Mouse (Mus musculus) hindlimb bud, embryonic 11.5 days (tissue): ENCODE data around the gene Lix1l.

Experiments
- DNase-seq: peaks from one replicate; pipeline ENCODE4 v3.0.0-alpha.2; 2012; ENCODE audit warnings: low read depth, low spot score; ENCODE audit errors: extremely low spot score

Lix1l gene

GRCm38 (mm10) chr3:96565105-96565504 is 35.8 kb upstream of the Lix1l start:
- DNase-seq, result no peak

GRCm38 (mm10) chr3:96566661-96567450 is 34.1 kb upstream of the Lix1l start:
- no peak for DNase-seq

GRCm38 (mm10) chr3:96568605-96569004 is 32.3 kb upstream of the Lix1l start:
- DNase-seq, result no peak

GRCm38 (mm10) chr3:96569506-96569905 is 31.4 kb upstream of the Lix1l start:
- DNase-seq, result no peak

GRCm38 (mm10) chr3:96569966-96570605 is 30.9 kb upstream of the Lix1l start:
- DNase-seq, result no peak

GRCm38 (mm10) chr3:96570643-96571042 is 30.3 kb upstream of the Lix1l start:
- DNase-seq, result no peak

GRCm38 (mm10) chr3:96571336-96571735 is 29.6 kb upstream of the Lix1l start:
- DNase-seq, result no peak

GRCm38 (mm10) chr3:96571896-96572698 is 28.9 kb upstream of the Lix1l start:
- no peak for DNase-seq

- DNase-seq, result no peak
These were observed 27.1 kb upstream of the Lix1l start for GRCm38 (mm10) chr3:96573611-96574511.

GRCm38 (mm10) chr3:96575272-96575984 is 25.5 kb upstream of the Lix1l start:
- no peak for DNase-seq

- DNase-seq, result no peak
These were observed 24.8 kb upstream of the Lix1l start for GRCm38 (mm10) chr3:96576005-96576658.

GRCm38 (mm10) chr3:96576690-96577541 is 24.0 kb upstream of the Lix1l start, which contains the start of gene Gm16253:
Gm16253 (plus strand) TSS chr3:96576984.
- no peak for DNase-seq

- DNase-seq, result no peak
These were observed 23.4 kb upstream of the Lix1l start for GRCm38 (mm10) chr3:96577566-96577965.

- no peak for DNase-seq
These were observed 22.2 kb upstream of the Lix1l start for GRCm38 (mm10) chr3:96578561-96579238.

- DNase-seq, result no peak
These were observed 21.7 kb upstream of the Lix1l start for GRCm38 (mm10) chr3:96579239-96579750.

- DNase-seq, result no peak
These were observed 21.0 kb upstream of the Lix1l start for GRCm38 (mm10) chr3:96579885-96580454.

- no peak for DNase-seq
These were observed 19.8 kb upstream of the Lix1l start for GRCm38 (mm10) chr3:96581141-96581540.
